Mouse (Mus musculus): ENCODE measurements around the gene Birc3. TPM values are rescaled to one million over a fixed set of nuclear protein-coding genes. Genes with fewer than 3 reads are reported as not detected.
A peak's percentile ranks its signal among the peaks of the same experiment; 100 is the strongest.

Gene Birc3
- total RNA-seq, 1 experiment from 2014 or later = 444 TPM

DNA sequence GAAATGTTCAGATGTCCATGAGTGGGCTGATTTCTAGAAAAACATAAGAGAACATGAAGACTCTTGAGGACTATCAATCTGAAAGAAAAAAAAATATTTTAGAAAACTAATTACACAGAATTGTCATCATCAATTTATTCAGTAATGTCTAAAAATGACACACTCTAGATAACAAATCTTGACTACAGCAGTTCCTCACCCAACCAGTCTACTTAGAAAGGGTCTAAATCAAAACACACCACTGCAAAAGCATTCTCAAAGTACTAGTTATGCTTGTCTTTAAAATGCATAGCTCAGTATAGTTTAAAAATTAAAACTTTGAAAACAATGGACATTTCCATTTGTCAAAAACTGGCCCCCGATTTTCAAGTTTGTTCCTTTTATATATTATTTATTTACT, 37.7 kb downstream of the Birc3 start:
- ATAC-seq (replicated peaks; ENCODE audit: insufficient number of reproducible peaks, low FRiP score, low TSS enrichment, poor library complexity, severe bottlenecking) = no peak

DNA sequence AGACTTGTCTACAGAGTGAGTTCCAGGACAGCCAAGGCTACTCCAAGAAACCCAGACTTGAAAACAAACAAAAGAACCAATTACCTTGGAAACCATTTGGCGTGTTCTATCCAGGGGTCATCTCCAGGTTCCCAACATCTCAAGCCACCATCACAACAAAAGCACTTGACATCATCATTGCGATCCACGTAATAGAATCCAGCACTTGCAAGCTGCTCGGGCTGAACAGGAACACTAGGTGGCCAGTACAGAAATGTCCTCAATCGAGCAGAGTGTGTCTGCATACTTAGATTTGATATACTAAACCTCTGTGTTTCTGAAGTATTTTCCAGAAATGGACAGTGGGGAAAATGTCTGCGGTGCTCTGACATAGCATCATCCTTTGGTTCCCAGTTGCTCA, 39.6 kb downstream of the Birc3 start:
- ATAC-seq (replicated peaks; ENCODE audit: insufficient number of reproducible peaks, low FRiP score, low TSS enrichment, poor library complexity, severe bottlenecking) = no peak

DNA sequence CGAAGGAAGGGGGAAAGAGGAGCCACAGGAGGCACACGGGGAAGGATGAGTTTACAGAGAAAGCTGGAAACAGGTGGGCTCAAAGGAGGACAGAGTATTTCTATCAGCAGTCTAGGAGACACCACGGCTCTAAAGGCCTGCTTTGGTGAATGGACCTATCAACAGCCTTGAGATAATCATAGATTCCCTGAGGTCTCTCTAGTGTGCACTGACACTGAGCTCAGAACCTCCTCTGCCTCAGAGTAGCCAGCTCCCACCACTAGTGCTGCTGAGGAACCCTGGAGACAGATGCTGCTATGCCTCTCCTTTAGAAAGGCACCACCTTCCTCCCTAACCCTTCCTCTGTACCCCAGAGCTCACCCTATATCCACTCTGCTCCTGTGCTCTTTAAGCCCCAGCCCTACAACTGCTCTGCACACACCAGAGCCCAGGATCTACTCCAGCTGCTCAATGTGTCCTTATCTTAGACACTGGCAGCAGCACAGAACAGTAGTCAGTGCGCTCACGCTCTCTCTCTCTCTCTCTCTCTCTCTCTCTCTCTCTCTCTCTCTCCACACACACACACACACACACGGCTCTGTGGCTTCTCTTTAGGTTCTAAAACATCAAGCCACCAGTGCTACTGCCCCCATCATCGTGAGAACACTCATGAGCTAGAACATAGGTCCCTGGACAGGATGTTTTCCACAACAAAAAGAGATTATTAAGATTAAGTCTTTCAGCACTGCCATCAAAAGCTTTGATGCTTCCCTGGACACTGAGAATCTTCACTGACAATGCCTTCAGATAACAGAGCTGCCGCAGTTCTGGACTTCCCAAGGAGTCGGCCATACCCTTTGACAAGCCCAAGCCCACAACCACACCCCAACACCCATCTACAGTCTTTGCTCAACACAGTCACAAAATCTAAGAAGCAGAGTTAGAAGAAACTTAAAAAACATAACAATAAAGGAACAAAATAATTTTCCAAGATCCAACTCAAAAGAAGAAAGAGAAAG, 43.2 kb downstream of the Birc3 start:
- ATAC-seq (replicated peaks; ENCODE audit: insufficient number of reproducible peaks, low FRiP score, low TSS enrichment, poor library complexity, severe bottlenecking) = no peak

DNA sequence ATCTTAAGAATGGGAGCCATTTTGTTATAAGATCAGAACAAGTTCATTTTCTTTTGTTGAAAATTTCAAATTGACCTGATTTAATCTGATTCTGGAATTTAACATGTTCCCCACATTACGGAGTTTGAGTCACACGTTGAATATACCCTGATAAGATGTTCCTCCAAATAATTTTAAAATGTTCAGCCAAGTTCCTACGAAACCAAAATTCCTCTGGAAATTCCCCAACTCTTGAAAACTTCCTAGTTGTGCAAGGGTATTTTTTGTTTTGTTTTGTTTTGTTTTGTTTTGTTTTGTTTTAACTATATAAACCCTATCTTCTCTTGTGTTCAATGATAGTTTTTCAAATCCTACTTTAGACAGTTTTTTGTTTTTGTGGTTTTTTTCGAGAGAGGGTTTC, 44.3 kb downstream of the Birc3 start:
- ATAC-seq (replicated peaks; ENCODE audit: insufficient number of reproducible peaks, low FRiP score, low TSS enrichment, poor library complexity, severe bottlenecking) = no peak

DNA sequence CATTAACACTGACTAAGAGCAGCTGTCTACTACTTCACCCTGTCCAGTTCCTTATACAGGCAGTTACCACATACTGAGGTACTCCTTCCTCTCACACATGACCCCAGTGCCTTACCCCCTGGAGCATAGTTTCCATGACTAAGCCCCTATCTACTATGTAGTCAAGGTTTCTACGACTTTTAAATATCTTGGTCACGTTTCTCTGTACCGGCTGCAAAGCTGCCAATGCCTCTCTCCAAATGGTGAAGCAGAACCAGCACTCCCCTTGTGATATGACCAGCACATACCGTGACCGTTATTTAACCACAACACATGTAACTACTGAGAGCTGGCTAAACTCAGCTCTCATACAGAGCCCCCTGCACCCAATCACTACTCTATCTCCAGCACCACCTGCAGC, 48.1 kb downstream of the Birc3 start:
- ATAC-seq (replicated peaks; ENCODE audit: insufficient number of reproducible peaks, low FRiP score, low TSS enrichment, poor library complexity, severe bottlenecking) = 0 out of 2 replicates have a peak, but pooled peaks have one; percentile 43

DNA sequence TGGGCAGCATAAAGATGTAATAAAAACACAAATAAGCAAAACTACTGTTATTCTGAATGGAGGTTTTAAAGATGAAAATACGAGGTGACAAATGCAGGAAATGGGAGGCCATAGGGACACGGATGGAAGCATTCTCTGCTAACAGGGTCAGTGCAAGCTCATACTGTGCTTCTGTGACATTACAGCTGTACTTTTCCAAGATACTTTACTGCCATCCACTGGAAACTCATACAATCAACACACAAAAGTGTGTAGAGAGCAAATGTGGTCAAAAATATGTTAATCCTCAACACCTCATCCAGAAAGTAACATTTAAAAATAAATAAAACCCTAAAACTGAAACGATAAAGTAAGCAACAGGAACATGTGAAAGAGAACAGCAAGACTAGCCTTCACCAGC, 50.2 kb downstream of the Birc3 start:
- ATAC-seq (replicated peaks; ENCODE audit: insufficient number of reproducible peaks, low FRiP score, low TSS enrichment, poor library complexity, severe bottlenecking) = no peak

DNA sequence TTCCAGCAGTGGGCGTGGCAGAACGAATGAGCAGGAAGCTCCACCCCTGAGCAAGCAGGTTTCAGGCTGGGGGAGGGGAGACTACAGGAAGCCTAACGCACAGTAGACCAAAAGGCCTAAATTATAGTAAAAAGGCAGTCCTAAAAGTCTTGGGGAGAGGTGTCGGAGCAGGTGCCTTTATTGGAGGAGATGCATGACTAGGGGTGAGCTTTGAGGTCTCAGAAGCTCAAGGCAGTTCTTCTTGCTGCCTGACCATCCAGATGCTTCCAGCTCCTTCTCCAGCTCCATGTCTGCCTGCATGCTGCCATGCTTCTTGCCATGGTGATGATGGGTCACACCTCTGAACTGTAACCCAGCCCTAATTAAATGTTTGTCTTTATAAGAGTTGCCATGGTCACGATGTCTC, 67.9 kb downstream of the Birc3 start:
- no peak for ATAC-seq (replicated peaks; ENCODE audit: insufficient number of reproducible peaks, low FRiP score, low TSS enrichment, poor library complexity, severe bottlenecking)

Other genes with a start within 250 kb of the Birc3 start
- gene Mmp20, start 245.0 kb downstream of the Birc3 start, total RNA-seq (2017) = not detected in 3 replicates
- not detected in 3 replicates for gene Mmp7, start 181.1 kb downstream of the Birc3 start, total RNA-seq (2017)
- 179 to 196 TPM (median 187 TPM) in 3 replicates for gene Tmem123, start 109.1 kb downstream of the Birc3 start, total RNA-seq (2017)
- 79.5 to 117 TPM (median 103 TPM) in 3 replicates for gene Birc2, start 36.1 kb downstream of the Birc3 start, total RNA-seq (2017)
- 0.78 to 2.3 TPM in 2 of 3 replicates, not detected in the other for gene Yap1, start 131.4 kb upstream of the Birc3 start, total RNA-seq (2017)
- not detected in 3 replicates for gene Cfap300, start 169.6 kb upstream of the Birc3 start, total RNA-seq (2017)